Mouse (Mus musculus): ENCODE measurements at regions not wholly inside any gene's neighbourhood (a gene's known extent, or its start where the extent isn't known, plus 50 kb on each side); places are given as distances from the start of the nearest gene placed in this dataset.

DNA sequence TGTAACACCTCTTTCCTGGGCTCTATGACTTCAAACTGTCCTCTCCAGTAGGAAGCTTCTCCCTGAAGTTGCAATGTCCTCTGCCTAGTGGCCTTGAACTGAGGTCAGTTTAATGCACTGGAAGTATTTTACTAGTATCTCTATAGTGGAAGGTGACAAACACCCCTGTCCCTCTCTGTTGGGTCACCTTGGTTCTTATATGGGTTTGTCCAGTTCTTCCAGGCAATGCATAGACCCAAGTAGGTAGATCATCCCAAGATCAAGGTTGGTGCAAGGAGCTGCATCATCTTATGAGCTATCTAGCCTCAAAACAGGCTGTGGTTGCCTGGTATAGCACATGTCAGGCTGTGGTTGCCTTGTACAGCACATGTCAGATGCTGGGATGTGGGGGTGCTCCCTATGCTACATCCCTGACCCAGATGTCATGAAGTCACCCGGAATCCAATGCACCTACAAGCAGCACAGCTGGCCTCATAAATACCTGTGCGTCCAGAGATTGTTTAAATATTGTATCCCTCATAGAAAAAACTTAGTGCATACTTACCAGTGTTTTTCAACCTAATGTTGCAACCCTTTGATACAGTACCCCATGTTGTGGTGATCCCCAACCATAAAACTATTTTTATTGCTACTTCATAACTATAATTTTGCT is 88.4 kb upstream of the Cpm start:
- no peak for TF ChIP-seq EP300 (IDR thresholded peaks at IDR 0.05)
- TF ChIP-seq CTCF (IDR thresholded peaks at IDR 0.05): no peak

All from lung, postnatal 0 days (tissue).